Mouse (Mus musculus) liver, adult 2 months (tissue): Measurements from ENCODE around the gene Gpx4.

Source experiments
- CTCF ChIP-seq: fragments of 200-500 bp; IDR thresholded peaks from 2 replicates; pipeline ENCODE4 v1.5.1; 2011; ENCODE audit warnings: low read depth, low read length, control low read depth
- POLR2A ChIP-seq: fragments of 200-500 bp; IDR thresholded peaks from 2 replicates; pipeline ENCODE4 v1.6.1; 2011; ENCODE audit warnings: low read length, control low read depth; ENCODE audit not compliant: insufficient read depth; ENCODE audit errors: extremely low read depth

- TF ChIP-seq CTCF (no peak), POLR2A (no peak)
These were observed 1.9 kb downstream of the Gpx4 start for GRCm38 (mm10) chr10:80048834-80049233.
